Mouse (Mus musculus): ENCODE measurements around the gene Kcp. TPM values are rescaled to one million over a fixed set of nuclear protein-coding genes. Genes with fewer than 3 reads are reported as not detected.

The Kcp gene
- polyA plus RNA-seq, 1 experiment: 3.0 TPM

GRCm38 (mm10) chr6:29432156-29432555, 75.6 kb downstream of the Kcp start:
- WGBS: 69% methylated on average over 3 of the region's 3 CpGs
- Histone ChIP-seq H3K27me3 (ENCODE audit: control insufficient read depth, insufficient read depth, low read length) (no peaks in the 10 kb centered on the region; the same call in 1 of the 2 replicates), H3K4me1 (replicated peaks; ENCODE audit: control insufficient read depth, insufficient read depth, low read length) (no peaks in the 10 kb centered on the region), H3K27ac (ENCODE audit: control insufficient read depth, insufficient read depth, low read length) (no peak overlapping the region), H3K4me3 (ENCODE audit: control insufficient read depth, insufficient read depth, low read length) (no peak overlapping the region), H3K36me3 (ENCODE audit: control insufficient read depth, insufficient read depth, low read length) (no peaks in the 10 kb centered on the region)
- no peak for DNase-seq
- TF ChIP-seq CTCF (IDR thresholded peaks at IDR 0.05; ENCODE audit: borderline replicate concordance, control insufficient read depth, extremely low read depth, insufficient read depth, low read length, poor library complexity) (no peak), POLR2A (IDR thresholded peaks at IDR 0.05; ENCODE audit: control insufficient read depth, extremely low read depth, insufficient read depth, low read length, poor library complexity) (no peak)

GRCm38 (mm10) chr6:29431473-29431872, 76.3 kb downstream of the Kcp start:
- no peak for DNase-seq
- no peaks in the 10 kb centered on the region; the same call in 1 of the 2 replicates for H3K27me3 ChIP-seq (ENCODE audit: control insufficient read depth, insufficient read depth, low read length)
- no peak for TF ChIP-seq POLR2A (IDR thresholded peaks at IDR 0.05; ENCODE audit: control insufficient read depth, extremely low read depth, insufficient read depth, low read length, poor library complexity)
- TF ChIP-seq CTCF (IDR thresholded peaks at IDR 0.05; ENCODE audit: borderline replicate concordance, control insufficient read depth, extremely low read depth, insufficient read depth, low read length, poor library complexity): no peak
- H3K36me3 ChIP-seq (ENCODE audit: control insufficient read depth, insufficient read depth, low read length): no peaks in the 10 kb centered on the region
- H3K27ac ChIP-seq (ENCODE audit: control insufficient read depth, insufficient read depth, low read length): no peak overlapping the region
- 86% methylated on average over 5 of the region's 5 CpGs for WGBS
- H3K4me3 ChIP-seq (ENCODE audit: control insufficient read depth, insufficient read depth, low read length): no peak overlapping the region
- no peaks in the 10 kb centered on the region for H3K4me1 ChIP-seq (replicated peaks; ENCODE audit: control insufficient read depth, insufficient read depth, low read length)

GRCm38 (mm10) chr6:29430681-29431420, 76.9 kb downstream of the Kcp start:
- H3K27ac ChIP-seq (ENCODE audit: control insufficient read depth, insufficient read depth, low read length): no peak overlapping the region
- no peaks in the 10 kb centered on the region for H3K4me1 ChIP-seq (replicated peaks; ENCODE audit: control insufficient read depth, insufficient read depth, low read length)
- no peak overlapping the region for H3K4me3 ChIP-seq (ENCODE audit: control insufficient read depth, insufficient read depth, low read length)
- 83% methylated on average over 15 of the region's 15 CpGs for WGBS
- no peaks in the 10 kb centered on the region; the same call in 1 of the 2 replicates for H3K27me3 ChIP-seq (ENCODE audit: control insufficient read depth, insufficient read depth, low read length)
- TF ChIP-seq POLR2A (IDR thresholded peaks at IDR 0.05; ENCODE audit: control insufficient read depth, extremely low read depth, insufficient read depth, low read length, poor library complexity) (no peak), CTCF (IDR thresholded peaks at IDR 0.05; ENCODE audit: borderline replicate concordance, control insufficient read depth, extremely low read depth, insufficient read depth, low read length, poor library complexity) (no peak)
- H3K36me3 ChIP-seq (ENCODE audit: control insufficient read depth, insufficient read depth, low read length): no peaks in the 10 kb centered on the region
- DNase-seq: no peak

GRCm38 (mm10) chr6:29428171-29428570, 79.6 kb downstream of the Kcp start:
- Histone ChIP-seq H3K27me3 (ENCODE audit: control insufficient read depth, insufficient read depth, low read length) (no peaks in the 10 kb centered on the region), H3K4me3 (ENCODE audit: control insufficient read depth, insufficient read depth, low read length) (no peak overlapping the region), H3K4me1 (replicated peaks; ENCODE audit: control insufficient read depth, insufficient read depth, low read length) (no peaks in the 10 kb centered on the region), H3K36me3 (ENCODE audit: control insufficient read depth, insufficient read depth, low read length) (no peaks in the 10 kb centered on the region), H3K27ac (ENCODE audit: control insufficient read depth, insufficient read depth, low read length) (no peak overlapping the region)
- no peak for TF ChIP-seq POLR2A (IDR thresholded peaks at IDR 0.05; ENCODE audit: control insufficient read depth, extremely low read depth, insufficient read depth, low read length, poor library complexity)
- no peak for TF ChIP-seq CTCF (IDR thresholded peaks at IDR 0.05; ENCODE audit: borderline replicate concordance, control insufficient read depth, extremely low read depth, insufficient read depth, low read length, poor library complexity)
- 71% methylated on average over 4 of the region's 4 CpGs for WGBS
- DNase-seq: no peak

- no peak overlapping the region for H3K4me3 ChIP-seq (ENCODE audit: control insufficient read depth, insufficient read depth, low read length)
- WGBS: 92% methylated on average over 6 of the region's 6 CpGs
- TF ChIP-seq CTCF (IDR thresholded peaks at IDR 0.05; ENCODE audit: borderline replicate concordance, control insufficient read depth, extremely low read depth, insufficient read depth, low read length, poor library complexity): no peak
- no peaks in the 10 kb centered on the region for H3K4me1 ChIP-seq (replicated peaks; ENCODE audit: control insufficient read depth, insufficient read depth, low read length)
- H3K27me3 ChIP-seq (ENCODE audit: control insufficient read depth, insufficient read depth, low read length): no peaks in the 10 kb centered on the region
- H3K36me3 ChIP-seq (ENCODE audit: control insufficient read depth, insufficient read depth, low read length): no peaks in the 10 kb centered on the region
- no peak overlapping the region for H3K27ac ChIP-seq (ENCODE audit: control insufficient read depth, insufficient read depth, low read length)
- no peak for DNase-seq
Measured at GRCm38 (mm10) chr6:29426331-29426730, 81.4 kb downstream of the Kcp start.

GRCm38 (mm10) chr6:29425118-29425517, 82.6 kb downstream of the Kcp start:
- WGBS: 94% methylated on average over 8 of the region's 8 CpGs
- TF ChIP-seq POLR2A (IDR thresholded peaks at IDR 0.05; ENCODE audit: control insufficient read depth, extremely low read depth, insufficient read depth, low read length, poor library complexity) (no peak), CTCF (IDR thresholded peaks at IDR 0.05; ENCODE audit: borderline replicate concordance, control insufficient read depth, extremely low read depth, insufficient read depth, low read length, poor library complexity) (no peak)
- H3K4me1 ChIP-seq (replicated peaks; ENCODE audit: control insufficient read depth, insufficient read depth, low read length): no peaks in the 10 kb centered on the region
- H3K36me3 ChIP-seq (ENCODE audit: control insufficient read depth, insufficient read depth, low read length): no peaks in the 10 kb centered on the region
- H3K27me3 ChIP-seq (ENCODE audit: control insufficient read depth, insufficient read depth, low read length): no peaks in the 10 kb centered on the region
- H3K4me3 ChIP-seq (ENCODE audit: control insufficient read depth, insufficient read depth, low read length): no peak overlapping the region
- H3K27ac ChIP-seq (ENCODE audit: control insufficient read depth, insufficient read depth, low read length): no peak overlapping the region
- DNase-seq: no peak

Other genes with a start within 250 kb of the Kcp start
- gene Hilpda, start 235.5 kb downstream of the Kcp start, polyA plus RNA-seq (2012; rRNA removed): 31.3 and 35.9 TPM in 2 replicates
- gene Fam71f2, start 228.4 kb downstream of the Kcp start, polyA plus RNA-seq (2012; rRNA removed): 2.5 and 2.7 TPM in 2 replicates
- not detected in 2 replicates for gene Fam71f1, start 188.8 kb downstream of the Kcp start, polyA plus RNA-seq (2012; rRNA removed)
- gene Calu, start 159.9 kb downstream of the Kcp start, polyA plus RNA-seq (2012; rRNA removed): 35.2 and 41.9 TPM in 2 replicates
- gene Opn1sw, start 119.5 kb downstream of the Kcp start, polyA plus RNA-seq (2012; rRNA removed): 0.04 TPM in 1 of 2 replicates, not detected in the other
- gene Ccdc136, start 111.6 kb downstream of the Kcp start, polyA plus RNA-seq (2012; rRNA removed): 0.61 and 1.3 TPM in 2 replicates
- gene Flnc, start 74.7 kb downstream of the Kcp start, polyA plus RNA-seq (2012; rRNA removed): 0.78 and 2.5 TPM in 2 replicates
- 294 and 381 TPM in 2 replicates for gene Atp6v1f, start 40.2 kb downstream of the Kcp start, polyA plus RNA-seq (2012; rRNA removed)
- gene Atp6v1fnb, start 36.5 kb downstream of the Kcp start, polyA plus RNA-seq (2012; rRNA removed): 0.22 and 0.34 TPM in 2 replicates
- 37.3 and 46.4 TPM in 2 replicates for gene Irf5, start 18.7 kb upstream of the Kcp start, polyA plus RNA-seq (2012; rRNA removed)
- 62.6 and 63.7 TPM in 2 replicates for gene Tnpo3, start 101.9 kb upstream of the Kcp start, polyA plus RNA-seq (2012; rRNA removed)
- gene Tspan33, start 186.3 kb upstream of the Kcp start, polyA plus RNA-seq (2012; rRNA removed): 4.6 and 6.1 TPM in 2 replicates
- gene Smo, start 227.6 kb upstream of the Kcp start, polyA plus RNA-seq (2012; rRNA removed): 48.9 and 51.4 TPM in 2 replicates

Measured in thymus, adult 2 months (tissue).